Mouse (Mus musculus) left cerebral cortex, postnatal 14 days (tissue): ENCODE measurements around the gene Zfp384. TPM values are rescaled to one million over a fixed set of nuclear protein-coding genes. Genes with fewer than 3 reads are reported as not detected.
"Not testable (repeated sequence)": the region's sequence is repeated elsewhere in the genome, so short reads cannot be mapped to it uniquely, and the experiment has no call there.

ENCODE experiments used
- DNase-seq, 2 experiments: peaks; one replicate each; pipeline ENCODE4 v3.0.0; 2021 to 2022; ENCODE audit warnings: low spot score in 2 of 2, mixed read lengths in 1 of 2
- intact Hi-C: fragments of 180-260 bp; cut with DNase I; formaldehyde crosslinking; loops from one replicate; pipeline ENCODE4 v1.15.1; 2025
- total RNA-seq, 2 experiments: library from RNA; stranded (reverse); gene quantifications; 2 replicates each; pipeline ENCODE4 v1.2.3; 2021

Gene Zfp384
- total RNA-seq, 2 experiments from 2014 or later = 41.7 to 42.6 TPM

DNA sequence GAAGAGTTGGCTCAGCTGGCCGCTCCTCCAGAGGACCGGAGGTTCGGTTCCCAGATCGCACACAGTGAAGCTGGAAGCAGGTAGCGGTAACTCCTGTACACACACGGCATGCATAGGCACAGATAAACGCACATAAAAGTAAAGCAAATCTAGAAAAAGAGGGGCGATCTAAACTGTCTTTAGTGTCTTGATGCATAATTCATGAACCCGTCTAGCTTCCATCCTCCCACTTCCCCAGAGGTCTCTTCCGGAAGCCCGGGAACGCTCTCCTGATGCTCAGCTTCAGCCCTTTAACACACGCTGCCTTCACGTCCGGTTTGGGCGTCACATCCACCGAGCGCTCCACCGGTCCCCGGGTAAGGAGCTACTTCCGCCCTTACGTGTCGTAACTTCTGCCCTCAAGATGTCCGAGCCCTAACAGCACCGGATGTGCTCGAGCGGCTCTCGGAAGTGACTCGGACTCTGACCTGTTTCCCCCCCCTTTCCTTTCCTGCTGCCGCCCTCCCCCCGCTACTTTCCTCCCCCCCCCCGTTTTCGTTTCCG, 288 bp upstream of the Zfp384 start:
- intact Hi-C loops = loop anchor here (1.0 to 5.0 kb wide), 2 partner anchors 31 to 76 kb away; partner anchors contain the start of genes Ing4 and Mlf2
- peak; percentile 98 to 99 for DNase-seq

- intact Hi-C loops = loop anchor here (1.0 to 5.0 kb wide), 2 partner anchors 30 to 77 kb away; partner anchors contain the start of genes Ing4 and Mlf2
- peak; percentile 68 to 76 for DNase-seq
These were observed 482 bp downstream of the Zfp384 start for GRCm38 (mm10) chr6:125009181-125010073.

GRCm38 (mm10) chr6:125017682-125018081, 8.7 kb downstream of the Zfp384 start:
- DNase-seq = no peak
- intact Hi-C loops = no loop called here

GRCm38 (mm10) chr6:125030532-125030931, 21.6 kb downstream of the Zfp384 start:
- peak; percentile 29 to 30 for DNase-seq

DNA sequence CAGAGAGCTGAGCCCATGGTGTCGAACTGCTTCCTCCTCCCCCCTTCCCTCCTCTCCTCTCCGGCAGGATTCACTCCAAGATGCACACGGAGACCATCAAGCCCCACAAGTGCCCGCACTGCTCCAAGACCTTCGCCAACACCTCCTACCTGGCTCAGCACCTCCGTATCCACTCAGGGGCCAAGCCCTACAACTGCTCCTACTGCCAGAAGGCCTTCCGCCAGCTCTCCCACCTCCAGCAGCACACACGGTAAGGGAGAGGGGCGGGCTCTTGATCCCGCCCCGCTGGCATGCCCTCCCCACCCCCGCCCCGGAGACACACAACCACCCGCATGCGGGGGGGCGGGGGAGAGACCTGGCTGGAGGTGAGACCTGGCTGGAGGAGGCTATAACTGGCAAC, 22.7 kb downstream of the Zfp384 start:
- no peak for DNase-seq
- intact Hi-C loops = no loop called here

More at GRCm38 (mm10) chr6:125030532-125030931, 21.6 kb downstream of the Zfp384 start:
- intact Hi-C loops = not testable (repeated sequence)

GRCm38 (mm10) chr6:125038666-125039065, 29.7 kb downstream of the Zfp384 start:
- DNase-seq = no peak
- intact Hi-C loops = loop anchor here (1.0 kb wide), 1 partner anchor 29 kb away; the partner anchor contains the start of gene Zfp384

DNA sequence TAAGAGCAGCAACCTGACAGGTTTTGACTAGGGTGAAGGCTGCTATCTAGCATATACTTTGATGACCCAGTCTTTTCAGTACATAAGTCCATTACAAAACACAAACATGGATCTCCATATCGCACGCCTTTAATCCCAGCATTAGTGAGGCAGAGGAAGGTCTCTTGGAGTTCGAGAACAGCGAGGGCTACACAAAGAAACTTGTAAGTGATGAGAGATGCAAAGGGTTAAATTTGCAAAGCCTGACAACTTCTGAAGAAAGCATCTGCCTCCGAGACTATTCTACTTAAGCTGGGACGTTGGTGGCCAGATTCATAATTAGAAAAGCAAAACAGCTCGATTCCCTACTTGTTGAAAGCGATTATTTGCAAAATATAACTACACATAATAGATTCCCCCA, 30.2 kb downstream of the Zfp384 start:
- intact Hi-C loops = loop anchor here (1.0 kb wide), 1 partner anchor 30 kb away; the partner anchor contains the start of gene Zfp384
- DNase-seq = no peak

- intact Hi-C loops = loop anchor here (1.0 kb wide), 1 partner anchor 30 kb away; the partner anchor contains the start of gene Zfp384
- peak; percentile 93 to 95 for DNase-seq
These were observed 30.7 kb downstream of the Zfp384 start, which contains the start of gene Ing4 for GRCm38 (mm10) chr6:125039533-125040153. Ing4 (plus strand) TSS chr6:125039760.

DNA sequence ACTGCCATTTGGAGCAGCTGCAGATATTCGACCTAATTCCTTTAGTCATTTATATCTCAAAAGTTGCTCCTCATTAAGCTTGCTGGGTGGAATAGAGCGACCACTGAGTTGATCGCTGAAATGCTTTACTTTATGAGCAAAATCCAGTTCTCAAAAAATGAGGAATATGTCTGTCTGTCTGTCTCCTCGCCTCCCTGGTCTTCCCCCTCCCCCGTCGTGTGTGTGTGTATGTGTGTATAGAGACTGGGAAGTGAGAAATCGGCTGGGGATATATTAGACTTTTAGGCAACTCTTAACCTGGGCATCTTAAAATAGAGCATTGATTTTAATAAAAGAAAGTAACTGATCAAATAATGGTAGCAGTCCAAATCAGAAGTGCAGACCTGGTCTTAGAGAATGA, 31.3 kb downstream of the Zfp384 start:
- no peak for DNase-seq
- intact Hi-C loops = no loop called here

GRCm38 (mm10) chr6:125041047-125041446, 32.1 kb downstream of the Zfp384 start:
- intact Hi-C loops = no loop called here
- DNase-seq = no peak

GRCm38 (mm10) chr6:125042081-125042480, 33.1 kb downstream of the Zfp384 start:
- DNase-seq = no peak
- intact Hi-C loops = no loop called here

DNA sequence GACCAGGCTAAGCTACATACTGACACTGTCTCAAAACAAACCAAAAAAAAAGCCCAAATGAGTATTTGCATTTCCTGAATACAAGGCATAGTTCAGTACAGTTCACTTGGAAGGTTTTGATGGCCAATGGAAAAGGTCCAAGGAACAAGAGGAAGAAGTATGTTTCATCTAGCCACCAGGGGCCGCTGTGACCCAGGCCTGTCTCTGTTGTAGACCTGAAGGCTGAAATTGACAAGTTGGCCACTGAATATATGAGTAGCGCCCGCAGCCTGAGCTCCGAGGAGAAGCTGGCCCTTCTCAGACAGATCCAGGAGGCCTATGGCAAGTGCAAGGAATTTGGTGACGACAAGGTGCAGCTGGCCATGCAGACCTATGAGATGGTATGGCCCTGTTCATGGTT, 37.7 kb downstream of the Zfp384 start:
- intact Hi-C loops = loop anchor here (1.0 kb wide), 1 partner anchor 37 kb away; no protein-coding TSS in a partner anchor
- DNase-seq = peak; percentile 84 to 86

DNA sequence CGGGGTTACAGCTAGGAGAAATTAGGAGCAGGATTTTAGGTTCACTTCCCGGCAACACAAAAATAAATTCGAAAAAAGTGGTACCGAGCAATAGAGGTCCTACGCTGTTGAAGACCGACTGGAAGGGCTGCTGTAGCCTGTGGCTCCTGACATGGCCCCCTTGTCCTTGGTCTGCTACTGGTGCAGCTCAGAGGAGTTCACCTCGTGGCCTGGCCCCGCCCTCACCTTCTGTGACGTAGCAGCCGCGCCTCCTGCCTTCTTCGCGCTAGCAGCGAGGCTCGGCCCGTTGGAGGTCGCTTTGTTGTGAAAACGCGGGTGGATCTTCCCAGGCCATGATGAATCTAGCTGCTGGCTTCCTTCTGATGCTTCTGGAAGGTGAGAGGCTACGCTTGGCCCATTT, 40.7 kb downstream of the Zfp384 start, which contains the start of gene Acrbp:
Gene Acrbp, plus strand, starts transcription at position 12 of the 400 bp plus-strand sequence.
- intact Hi-C loops = no loop called here
- no peak for DNase-seq

GRCm38 (mm10) chr6:125051237-125051636, 42.3 kb downstream of the Zfp384 start:
- intact Hi-C loops = no loop called here

DNA sequence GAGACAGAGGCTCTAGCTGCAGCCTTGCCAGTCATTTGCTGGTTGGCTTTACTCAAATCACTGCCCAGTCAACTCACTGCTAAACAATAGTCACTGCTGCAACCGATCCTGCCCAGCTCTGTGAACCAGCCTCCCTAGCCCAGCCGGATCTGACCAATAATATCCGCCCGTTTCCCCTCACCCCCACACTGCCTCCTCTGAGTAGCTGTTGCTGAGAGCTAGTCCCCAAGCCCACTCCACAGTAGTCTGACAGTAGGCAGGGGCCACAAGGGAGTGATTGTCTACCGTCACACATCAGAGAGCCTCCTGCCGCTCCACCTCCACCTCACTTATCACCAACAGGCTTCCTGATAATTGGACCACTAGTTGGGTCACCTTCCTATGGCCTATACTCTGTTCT, 52.5 kb downstream of the Zfp384 start:
- intact Hi-C loops = no loop called here
- no peak for DNase-seq

More at GRCm38 (mm10) chr6:125051237-125051636, 42.3 kb downstream of the Zfp384 start:
- no peak for DNase-seq

DNA sequence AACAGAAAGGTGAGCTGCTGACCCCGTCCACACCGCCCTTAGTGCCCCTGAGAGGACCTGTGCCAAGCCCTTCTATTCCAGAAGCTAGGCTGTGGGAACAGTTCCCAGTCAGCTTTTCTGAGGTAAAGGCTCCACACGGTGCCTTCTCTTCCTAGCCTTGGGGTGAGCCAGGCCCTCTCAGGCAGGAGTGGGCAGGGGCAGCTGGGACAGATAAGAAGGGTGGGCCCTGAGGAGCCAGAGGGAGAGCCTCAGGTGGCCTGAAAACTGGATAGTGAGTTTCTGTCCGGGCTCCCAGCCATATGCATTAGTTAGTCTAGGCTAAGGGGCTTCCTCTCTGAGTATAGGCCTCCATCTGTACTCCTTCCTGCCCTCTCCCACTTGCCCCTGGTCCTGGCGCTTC, 53.6 kb downstream of the Zfp384 start:
- intact Hi-C loops = no loop called here

GRCm38 (mm10) chr6:125063906-125064305, 55.0 kb downstream of the Zfp384 start:
- DNase-seq = no peak
- intact Hi-C loops = no loop called here

More for the DNA sequence above, 53.6 kb downstream of the Zfp384 start:
- DNase-seq = no peak

DNA sequence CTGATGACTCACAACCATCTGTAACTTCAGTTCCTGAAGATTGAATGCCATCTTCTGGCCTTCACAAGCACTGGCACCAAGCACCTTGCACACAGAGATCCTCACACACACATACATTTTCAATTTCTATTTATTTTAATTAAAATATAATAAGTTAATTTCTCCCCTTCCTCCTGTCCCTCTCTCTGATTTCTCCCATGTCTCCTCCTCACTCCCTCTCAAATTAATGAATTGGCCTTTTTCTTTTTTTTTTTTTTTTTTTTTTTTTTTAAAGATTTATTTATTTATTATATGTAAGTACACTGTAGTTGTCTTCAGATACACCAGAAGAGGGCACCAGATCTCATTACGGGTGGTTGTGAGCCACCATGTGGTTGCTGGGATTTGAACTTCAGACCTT, 56.3 kb downstream of the Zfp384 start:
- intact Hi-C loops, DNase-seq: not testable (repeated sequence)

- intact Hi-C loops = no loop called here
- DNase-seq = no peak
These were observed 58.6 kb downstream of the Zfp384 start, which contains the start of gene Lpar5 for GRCm38 (mm10) chr6:125067571-125067995. Lpar5 (plus strand) TSS chr6:125067920.
